Mouse (Mus musculus): ENCODE data around the gene Snrpa1. TPM values are rescaled to one million over a fixed set of nuclear protein-coding genes. Genes with fewer than 3 reads are reported as not detected.

The Snrpa1 gene
- polyA plus RNA-seq (2011; ENCODE audit: insufficient read depth, insufficient read length, low replicate concordance, missing spikeins): 51.0 and 66.0 TPM in 2 replicates

- Histone ChIP-seq H3K4me3 (replicated peaks; ENCODE audit: control insufficient read depth, low read depth, low read length) (peak within 1 kb of the TSS; percentile 95), H3K4me1 (ENCODE audit: control insufficient read depth, insufficient read depth, low read length) (no peaks in the 10 kb centered on the region; the same call in 1 of the 2 replicates), H3K27ac (ENCODE audit: control insufficient read depth, insufficient read depth, low read depth, low read length, poor library complexity) (no peak within 1 kb of the TSS)
- no peak for TF ChIP-seq CTCF (IDR thresholded peaks at IDR 0.05; ENCODE audit: control insufficient read depth, insufficient read depth, low read length)
- no peak for TF ChIP-seq POLR2A (IDR thresholded peaks at IDR 0.05; ENCODE audit: borderline replicate concordance, control insufficient read depth, low read depth, low read length)
- 82% methylated on average over 1 of the region's 1 CpGs for WGBS
These were observed at the start of gene Snrpa1 for GRCm38 (mm10) chr7:66058703-66059102. Gene Snrpa1, plus strand, starts transcription at chr7:66059003.

GRCm38 (mm10) chr7:66010518-66010917 lies 48.3 kb upstream of the Snrpa1 start:
- Histone ChIP-seq H3K27ac (ENCODE audit: control insufficient read depth, insufficient read depth, low read depth, low read length, poor library complexity) (no peak overlapping the region), H3K4me1 (ENCODE audit: control insufficient read depth, insufficient read depth, low read length) (no peaks in the 10 kb centered on the region), H3K4me3 (replicated peaks; ENCODE audit: control insufficient read depth, low read depth, low read length) (no peak overlapping the region)
- WGBS: 76% methylated on average over 6 of the region's 6 CpGs
- no peak for TF ChIP-seq CTCF (IDR thresholded peaks at IDR 0.05; ENCODE audit: control insufficient read depth, insufficient read depth, low read length)
- no peak for TF ChIP-seq POLR2A (IDR thresholded peaks at IDR 0.05; ENCODE audit: borderline replicate concordance, control insufficient read depth, low read depth, low read length)

GRCm38 (mm10) chr7:66027747-66028146 lies 31.1 kb upstream of the Snrpa1 start:
- no peak for TF ChIP-seq POLR2A (IDR thresholded peaks at IDR 0.05; ENCODE audit: borderline replicate concordance, control insufficient read depth, low read depth, low read length)
- TF ChIP-seq CTCF (IDR thresholded peaks at IDR 0.05; ENCODE audit: control insufficient read depth, insufficient read depth, low read length): no peak
- Histone ChIP-seq H3K27ac (ENCODE audit: control insufficient read depth, insufficient read depth, low read depth, low read length, poor library complexity) (no peak overlapping the region), H3K4me1 (ENCODE audit: control insufficient read depth, insufficient read depth, low read length) (no peaks in the 10 kb centered on the region), H3K4me3 (replicated peaks; ENCODE audit: control insufficient read depth, low read depth, low read length) (no peak overlapping the region)
- 80% methylated on average over 2 of the region's 2 CpGs for WGBS

GRCm38 (mm10) chr7:66028766-66029512 lies 29.9 kb upstream of the Snrpa1 start:
- H3K4me3 ChIP-seq (replicated peaks; ENCODE audit: control insufficient read depth, low read depth, low read length): no peak overlapping the region
- 76% methylated on average over 6 of the region's 6 CpGs for WGBS
- no peaks in the 10 kb centered on the region for H3K4me1 ChIP-seq (ENCODE audit: control insufficient read depth, insufficient read depth, low read length)
- no peak overlapping the region for H3K27ac ChIP-seq (ENCODE audit: control insufficient read depth, insufficient read depth, low read depth, low read length, poor library complexity)
- TF ChIP-seq POLR2A (IDR thresholded peaks at IDR 0.05; ENCODE audit: borderline replicate concordance, control insufficient read depth, low read depth, low read length): no peak
- TF ChIP-seq CTCF (IDR thresholded peaks at IDR 0.05; ENCODE audit: control insufficient read depth, insufficient read depth, low read length): no peak

DNA sequence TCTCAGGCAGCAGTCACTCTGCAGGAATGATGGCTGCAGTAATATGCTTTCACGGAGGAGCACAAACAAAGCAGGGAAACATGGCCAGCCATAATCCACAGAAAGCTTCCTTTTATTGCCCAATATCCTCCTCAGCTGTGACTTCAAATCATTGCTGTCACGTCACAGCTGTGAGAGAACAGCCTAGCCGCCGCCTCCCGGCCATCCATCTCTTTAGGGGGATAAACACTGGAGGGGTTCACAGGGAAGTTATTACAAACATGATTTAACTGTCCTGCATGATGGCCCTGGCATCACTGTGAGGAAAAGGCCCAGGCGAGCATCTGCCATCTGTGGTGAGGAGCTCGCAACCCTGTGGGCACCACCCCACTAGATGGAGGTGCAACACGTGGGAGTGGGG lies 22.0 kb upstream of the Snrpa1 start:
- no peak overlapping the region for H3K27ac ChIP-seq (ENCODE audit: control insufficient read depth, insufficient read depth, low read depth, low read length, poor library complexity)
- TF ChIP-seq POLR2A (IDR thresholded peaks at IDR 0.05; ENCODE audit: borderline replicate concordance, control insufficient read depth, low read depth, low read length) (no peak), CTCF (IDR thresholded peaks at IDR 0.05; ENCODE audit: control insufficient read depth, insufficient read depth, low read length) (no peak)
- WGBS: 34% methylated on average over 8 of the region's 8 CpGs
- no peak overlapping the region for H3K4me3 ChIP-seq (replicated peaks; ENCODE audit: control insufficient read depth, low read depth, low read length)
- no peaks in the 10 kb centered on the region for H3K4me1 ChIP-seq (ENCODE audit: control insufficient read depth, insufficient read depth, low read length)

GRCm38 (mm10) chr7:66038261-66038660 lies 20.5 kb upstream of the Snrpa1 start:
- 62% methylated on average over 3 of the region's 3 CpGs for WGBS
- H3K4me1 ChIP-seq (ENCODE audit: control insufficient read depth, insufficient read depth, low read length): no peaks in the 10 kb centered on the region
- H3K27ac ChIP-seq (ENCODE audit: control insufficient read depth, insufficient read depth, low read depth, low read length, poor library complexity): no peak overlapping the region
- no peak overlapping the region for H3K4me3 ChIP-seq (replicated peaks; ENCODE audit: control insufficient read depth, low read depth, low read length)
- TF ChIP-seq CTCF (IDR thresholded peaks at IDR 0.05; ENCODE audit: control insufficient read depth, insufficient read depth, low read length) (no peak), POLR2A (IDR thresholded peaks at IDR 0.05; ENCODE audit: borderline replicate concordance, control insufficient read depth, low read depth, low read length) (no peak)

- Histone ChIP-seq H3K4me1 (ENCODE audit: control insufficient read depth, insufficient read depth, low read length) (no peaks in the 10 kb centered on the region), H3K27ac (ENCODE audit: control insufficient read depth, insufficient read depth, low read depth, low read length, poor library complexity) (no peak overlapping the region), H3K4me3 (replicated peaks; ENCODE audit: control insufficient read depth, low read depth, low read length) (no peak overlapping the region)
- TF ChIP-seq CTCF (IDR thresholded peaks at IDR 0.05; ENCODE audit: control insufficient read depth, insufficient read depth, low read length) (no peak), POLR2A (IDR thresholded peaks at IDR 0.05; ENCODE audit: borderline replicate concordance, control insufficient read depth, low read depth, low read length) (no peak)
- WGBS: 20% methylated on average over 11 of the region's 11 CpGs
These were observed 20.1 kb upstream of the Snrpa1 start for GRCm38 (mm10) chr7:66038730-66039129.

GRCm38 (mm10) chr7:66040026-66040814 lies 18.6 kb upstream of the Snrpa1 start:
- TF ChIP-seq POLR2A (IDR thresholded peaks at IDR 0.05; ENCODE audit: borderline replicate concordance, control insufficient read depth, low read depth, low read length): no peak
- TF ChIP-seq CTCF (IDR thresholded peaks at IDR 0.05; ENCODE audit: control insufficient read depth, insufficient read depth, low read length): no peak
- Histone ChIP-seq H3K4me3 (replicated peaks; ENCODE audit: control insufficient read depth, low read depth, low read length) (no peak overlapping the region), H3K4me1 (ENCODE audit: control insufficient read depth, insufficient read depth, low read length) (no peaks in the 10 kb centered on the region), H3K27ac (ENCODE audit: control insufficient read depth, insufficient read depth, low read depth, low read length, poor library complexity) (no peak overlapping the region)
- 73% methylated on average over 18 of the region's 18 CpGs for WGBS

Data from bone marrow, adult 2 months (tissue).